Mouse (Mus musculus) liver, postnatal 0 days (tissue): ENCODE measurements at regions not wholly inside any gene's neighbourhood (a gene's known extent, or its start where the extent isn't known, plus 50 kb on each side); places are given as distances from the start of the nearest gene placed in this dataset.
"Not testable (repeated sequence)": the region's sequence is repeated elsewhere in the genome, so short reads cannot be mapped to it uniquely, and the experiment has no call there.

ENCODE experiments used
- CTCF ChIP-seq: sonication (generic); IDR thresholded peaks from 2 replicates; pipeline ENCODE4 v1.5.1; 2016; ENCODE audit warnings: antibody characterized with exemption, low read depth
- EP300 ChIP-seq: IDR thresholded peaks from 2 replicates; pipeline ENCODE4 v1.6.1; 2016; ENCODE audit warnings: antibody characterized with exemption, low read depth, mild to moderate bottlenecking

DNA sequence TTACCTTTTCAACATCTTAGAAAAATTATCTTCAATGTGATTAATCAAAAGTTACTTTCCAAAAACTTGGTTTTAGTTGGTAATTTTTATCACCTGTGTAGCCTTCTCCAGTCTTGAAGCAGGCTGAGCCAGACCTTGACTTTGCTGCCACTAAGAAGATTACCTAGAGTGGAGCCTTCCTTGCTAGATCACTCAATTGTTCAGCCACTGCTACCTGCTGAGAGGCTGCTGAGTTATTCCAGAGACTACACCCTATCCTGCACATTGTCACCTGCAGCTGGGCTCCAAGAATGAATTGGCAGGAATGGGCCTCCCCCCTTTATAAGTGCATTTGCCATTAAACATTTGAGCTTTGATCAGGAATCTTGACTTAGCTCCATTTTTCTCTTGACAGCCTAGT lies 360.4 kb downstream of the Trib2 start:
- not testable (repeated sequence) for TF ChIP-seq EP300, CTCF
